Mouse (Mus musculus): ENCODE results near the gene Gna11.

GRCm38 (mm10) chr10:81551597-81552102 lies 6.7 kb upstream of the Gna11 start:
- peak; percentile 100 for TF ChIP-seq CTCF (IDR thresholded peaks at IDR 0.05; ENCODE audit: insufficient read depth, low read depth, low read length)
- TF ChIP-seq POLR2A (IDR thresholded peaks at IDR 0.05; ENCODE audit: insufficient read depth, low read depth, low read length) = no peak
